Comparison of ENCODE assay signal across 11 mouse cellular contexts in genomic region chr3:95139586-95140288, GRCm38 (mm10). TPM values are rescaled to one million over a fixed set of nuclear protein-coding genes. Genes with fewer than 3 reads are reported as not detected.
DNase-seq lines count a peak whose midpoint lies in the region; ATAC-seq lines count a peak whose summit lies in the region.
"Had no signal": no experiment of that assay in that cellular context is flagged by ENCODE, and none has a peak within 500 bp of the region (broad histone marks: within the 10 kb centered on the region; RNA-seq: fewer than 3 reads in every experiment).

No protein-coding gene starts in this region.

- no peak overlapping the region for H3K27ac ChIP-seq in intestine, embryonic 15.5 days
- no peak overlapping the region for H3K27ac ChIP-seq in intestine, embryonic 16.5 days (ENCODE audit: low read length)
- H3K27ac ChIP-seq: hindbrain, embryonic 13.5 days had no signal

- no peaks in the 10 kb centered on the region for H3K27me3 ChIP-seq in intestine, embryonic 15.5 days (replicated peaks)
- H3K27me3 ChIP-seq in intestine, embryonic 16.5 days (replicated peaks; ENCODE audit: control insufficient read depth, insufficient read depth, low read length) = no peaks in the 10 kb centered on the region
- H3K27me3 ChIP-seq: hindbrain, embryonic 13.5 days had no signal

- 0 out of 2 replicates have a peak overlapping the region, but pooled peaks have one; percentile 17 for H3K4me2 ChIP-seq in intestine, embryonic 15.5 days (replicated peaks)
- H3K4me2 ChIP-seq in intestine, embryonic 16.5 days (ENCODE audit: low read depth, low read length) = no peak overlapping the region
- H3K4me2 ChIP-seq: hindbrain, embryonic 13.5 days had no signal

- no peaks in the 10 kb centered on the region for H3K9me3 ChIP-seq in intestine, embryonic 15.5 days
- H3K9me3 ChIP-seq in intestine, embryonic 16.5 days (ENCODE audit: control insufficient read depth, low read length) = no peaks in the 10 kb centered on the region
- H3K9me3 ChIP-seq: hindbrain, embryonic 13.5 days had no signal

- no peaks in the 10 kb centered on the region; the same call in none of the 2 replicates for H3K36me3 ChIP-seq in intestine, embryonic 15.5 days
- H3K36me3 ChIP-seq in intestine, embryonic 16.5 days (ENCODE audit: control insufficient read depth, insufficient read depth, low read length) = no peaks in the 10 kb centered on the region

- no peak overlapping the region for H3K9ac ChIP-seq in intestine, embryonic 15.5 days
- no peak overlapping the region for H3K9ac ChIP-seq in intestine, embryonic 16.5 days (ENCODE audit: low read depth, low read length)
- H3K9ac ChIP-seq: hindbrain, embryonic 13.5 days had no signal

- H3K4me3 ChIP-seq in intestine, embryonic 15.5 days (replicated peaks) = no peak overlapping the region
- no peak overlapping the region for H3K4me3 ChIP-seq in intestine, embryonic 16.5 days (ENCODE audit: low read length)
- H3K4me3 ChIP-seq: hindbrain, embryonic 13.5 days had no signal

- 0 out of 2 replicates have a peak, but pooled peaks cover 5% of the 10 kb centered on the region for H3K4me1 ChIP-seq in intestine, embryonic 15.5 days (replicated peaks)
- H3K4me1 ChIP-seq in intestine, embryonic 16.5 days (ENCODE audit: control insufficient read depth, insufficient read depth, low read length) = peaks cover 5% of the 10 kb centered on the region

- WGBS in intestine, embryonic 15.5 days = 72% methylated on average over 25 of the region's 25 CpGs
- WGBS in intestine, embryonic 16.5 days = 72% methylated on average over 25 of the region's 25 CpGs

- peak; percentile 26 for DNase-seq in thymus, postnatal 4 days
- DNase-seq in thymus, postnatal 25 days = no peak
- peak; percentile 68 for DNase-seq in kidney, postnatal 14 days
- no peak for DNase-seq in left cerebral cortex, postnatal 14 days (ENCODE audit: low spot score in 2 of 2)
- DNase-seq in urinary bladder, postnatal 36 days (ENCODE audit: low spot score in 2 of 2) = no peak
- DNase-seq: cerebellum, adult 8-10 months had no signal

- intact Hi-C loops in left cerebral cortex, postnatal 14 days (cut with DNase I) = loop anchor here (5.0 kb wide), 1 partner anchor 123 kb away; no protein-coding TSS in a partner anchor

- ATAC-seq in intestine, embryonic 15.5 days = no peak
- ATAC-seq in intestine, embryonic 16.5 days = no peak
- ATAC-seq in inflammation-experienced regulatory T-cells, adult 6 months = no peak

RNA-seq across cellular contexts. Expression of gene Tnfaip8l2, which starts 2.4 kb away (rescaled TPM):
- 4.3 and 5.3 TPM in 2 replicates for polyA plus RNA-seq in intestine, embryonic 15.5 days (2015; fragmentation: Nextera tagmentation; extraction: Ambion mirVana)
- polyA plus RNA-seq in intestine, embryonic 16.5 days (2015; fragmentation: Nextera tagmentation; extraction: Ambion mirVana) = 4.9 and 5.3 TPM in 2 replicates
- total RNA-seq in left cerebral cortex, postnatal 14 days (2021) = 1 to 10 TPM; 1.8 to 3.1 TPM
- polyA plus RNA-seq in inflammation-experienced regulatory T-cells, adult 6 months (2017; shearing (Covaris generic)) = 100 to 1,000 TPM; 180 to 236 (median 220) TPM

RNA-seq across cellular contexts. Expression of gene Lysmd1, which starts 5.8 kb away (rescaled TPM):
- 10.3 and 10.7 TPM in 2 replicates for polyA plus RNA-seq in intestine, embryonic 15.5 days (2015; fragmentation: Nextera tagmentation; extraction: Ambion mirVana)
- polyA plus RNA-seq in intestine, embryonic 16.5 days (2015; fragmentation: Nextera tagmentation; extraction: Ambion mirVana) = 9.8 and 11.0 TPM in 2 replicates
- 10 to 100 TPM; 19.2 to 20.7 TPM for total RNA-seq in left cerebral cortex, postnatal 14 days (2021)
- 10 to 100 TPM; 14.6 to 32.0 (median 30.8) TPM for polyA plus RNA-seq in inflammation-experienced regulatory T-cells, adult 6 months (2017; shearing (Covaris generic))

RNA-seq across cellular contexts. Expression of gene Scnm1, which starts 5.9 kb away (rescaled TPM):
- 57.0 and 62.3 TPM in 2 replicates for polyA plus RNA-seq in intestine, embryonic 15.5 days (2015; fragmentation: Nextera tagmentation; extraction: Ambion mirVana)
- 56.9 and 62.2 TPM in 2 replicates for polyA plus RNA-seq in intestine, embryonic 16.5 days (2015; fragmentation: Nextera tagmentation; extraction: Ambion mirVana)
- total RNA-seq in left cerebral cortex, postnatal 14 days (2021) = 10 to 100 TPM; 38.8 to 42.8 TPM
- polyA plus RNA-seq in inflammation-experienced regulatory T-cells, adult 6 months (2017; shearing (Covaris generic)) = 100 to 1,000 TPM in 2 of 3 experiments, 10 to 100 TPM in 1; 81.4 to 113 (median 106) TPM

RNA-seq across cellular contexts. Expression of gene Tmod4, which starts 15.5 kb away (rescaled TPM):
- polyA plus RNA-seq in intestine, embryonic 15.5 days (2015; fragmentation: Nextera tagmentation; extraction: Ambion mirVana) = 0.83 and 0.99 TPM in 2 replicates
- polyA plus RNA-seq in intestine, embryonic 16.5 days (2015; fragmentation: Nextera tagmentation; extraction: Ambion mirVana) = 1.1 and 1.2 TPM in 2 replicates
- total RNA-seq in left cerebral cortex, postnatal 14 days (2021) = under 1 TPM; 0.29 to 0.32 TPM
- polyA plus RNA-seq in inflammation-experienced regulatory T-cells, adult 6 months (2017; shearing (Covaris generic)) = 1 to 10 TPM; 1.8 to 2.5 (median 2.1) TPM
- total RNA-seq: left cerebral cortex, postnatal 25 days had no signal

RNA-seq across cellular contexts. Expression of gene Sema6c, which starts 20.5 kb away (rescaled TPM):
- 4.3 and 4.8 TPM in 2 replicates for polyA plus RNA-seq in intestine, embryonic 15.5 days (2015; fragmentation: Nextera tagmentation; extraction: Ambion mirVana)
- polyA plus RNA-seq in intestine, embryonic 16.5 days (2015; fragmentation: Nextera tagmentation; extraction: Ambion mirVana) = 1.1 and 2.3 TPM in 2 replicates
- 10 to 100 TPM; 40.3 to 40.5 TPM for total RNA-seq in left cerebral cortex, postnatal 14 days (2021)
- under 1 TPM in 1 of 3 experiments, not detected in 2; 0.16 TPM for polyA plus RNA-seq in inflammation-experienced regulatory T-cells, adult 6 months (2017; shearing (Covaris generic))

Comparison
In these comparisons a context has a peak if more than half of its experiments do, and no peak if none do; other contexts are left out.
1. DNase-seq: peak in thymus, postnatal 4 days (single experiment) and kidney, postnatal 14 days (single experiment); none in thymus, postnatal 25 days (single experiment), left cerebral cortex, postnatal 14 days (0 of 2) and urinary bladder, postnatal 36 days (0 of 2).
2. RNA of gene Tnfaip8l2, which starts 2.4 kb away (polyA plus RNA-seq): 180 to 236 TPM in inflammation-experienced regulatory T-cells, adult 6 months; 4.9 to 5.3 TPM in intestine, embryonic 16.5 days and 4.3 to 5.3 TPM in intestine, embryonic 15.5 days; every median in the first group is over 10 times any median in the second.